Mouse (Mus musculus) intestine, embryonic 14.5 days (tissue): Measurements from ENCODE around the gene Eif2b3. TPM values are rescaled to one million over a fixed set of nuclear protein-coding genes. Genes with fewer than 3 reads are reported as not detected.

ENCODE experiments used
- ATAC-seq: fragments of 200-750 bp; cut with Nextera tagmentation; replicated peaks from 2 replicates; pipeline ENCODE4 v1.8.0; 2017; ENCODE audit warnings: low read depth, moderate number of reproducible peaks, moderate TSS enrichment, moderate library complexity; ENCODE audit not compliant: low FRiP score, low TSS enrichment
- DNase-seq: peaks from one replicate; pipeline ENCODE4 v3.0.0-alpha.2; 2018; ENCODE audit warnings: low spot score
- H3K27ac ChIP-seq: fragments of 300-500 bp; sonication (generic); 2 replicates; pipeline ENCODE4 v1.5.1; 2014; ENCODE audit warnings: low read depth, mild to moderate bottlenecking, control low read depth
- H3K27me3 ChIP-seq: fragments of 300-500 bp; sonication (generic); replicated peaks from 2 replicates; pipeline ENCODE4 v1.6.1; 2014; ENCODE audit warnings: low read length, control low read depth; ENCODE audit not compliant: control insufficient read depth, insufficient read depth
- H3K36me3 ChIP-seq: fragments of 300-500 bp; sonication (generic); 2 replicates; pipeline ENCODE4 v1.6.1; 2014; ENCODE audit warnings: low read length, control low read depth; ENCODE audit not compliant: control insufficient read depth, insufficient read depth
- H3K4me1 ChIP-seq: fragments of 300-500 bp; sonication (generic); replicated peaks from 2 replicates; pipeline ENCODE4 v1.6.1; 2014; ENCODE audit warnings: low read length, control low read depth, mixed read lengths; ENCODE audit not compliant: control insufficient read depth, insufficient read depth
- H3K4me2 ChIP-seq: fragments of 300-500 bp; sonication (generic); 2 replicates; pipeline ENCODE4 v1.6.1; 2014; ENCODE audit warnings: low read length
- H3K4me3 ChIP-seq: fragments of 300-500 bp; sonication (generic); 2 replicates; pipeline ENCODE4 v1.5.1; 2014; ENCODE audit warnings: low read depth, low read length, control low read depth, mixed read lengths
- H3K9ac ChIP-seq: fragments of 300-500 bp; sonication (generic); 2 replicates; pipeline ENCODE4 v1.6.1; 2014; ENCODE audit warnings: mild to moderate bottlenecking, low read length
- H3K9me3 ChIP-seq: fragments of 300-500 bp; sonication (generic); 2 replicates; pipeline ENCODE4 v1.6.1; 2016; ENCODE audit warnings: low read length, control low read depth; ENCODE audit not compliant: control insufficient read depth
- WGBS: fragments of 180-500 bp; shearing (Covaris S2); extraction: QIAGEN DNeasy Blood & Tissue Kit; methylation state at CpG from one replicate; pipeline ENCODE4 v1.1.7; 2014; 5-methylcytosine and 5-hydroxymethylcytosine counted together
- polyA plus RNA-seq: library from polyadenylated mRNA; unstranded; fragments of >200 nt; fragmentation: Nextera tagmentation; extraction: Ambion mirVana; gene quantifications from 2 replicates; pipeline ENCODE4 v1.2.1, GENCODE M21; 2014

The Eif2b3 gene
- polyA plus RNA-seq, 1 experiment from 2014 or later = 41.2 TPM

DNA sequence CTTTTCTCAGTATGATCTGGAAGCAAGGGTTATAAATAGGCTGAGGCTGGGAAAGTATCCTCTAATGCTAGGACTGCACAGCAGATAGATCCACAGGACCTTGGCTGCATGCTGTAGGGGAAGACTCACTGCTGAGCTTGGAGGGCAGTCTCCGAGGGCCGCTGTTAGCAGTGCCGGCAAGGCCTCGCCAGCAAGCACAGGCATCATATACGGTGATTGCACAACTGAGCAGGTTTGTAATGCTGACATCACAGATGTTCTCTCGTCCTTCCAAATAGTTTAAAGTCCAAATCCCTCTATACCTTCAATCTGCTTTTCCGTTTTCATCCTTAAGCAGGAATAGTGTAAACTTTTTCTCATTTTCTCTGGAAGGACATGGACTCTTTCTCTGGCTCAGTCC, 48.8 kb downstream of the Eif2b3 start:
- Histone ChIP-seq H3K27me3 (no peaks in the 10 kb centered on the region), H3K4me2 (no peak overlapping the region), H3K9ac (no peak overlapping the region), H3K4me1 (no peaks in the 10 kb centered on the region), H3K27ac (no peak overlapping the region), H3K36me3 (peaks cover 75% of the 10 kb centered on the region), H3K4me3 (no peak overlapping the region), H3K9me3 (no peaks in the 10 kb centered on the region)
- WGBS = 92% methylated on average over 7 of the region's 7 CpGs
- DNase-seq (no peak), ATAC-seq (no peak)

DNA sequence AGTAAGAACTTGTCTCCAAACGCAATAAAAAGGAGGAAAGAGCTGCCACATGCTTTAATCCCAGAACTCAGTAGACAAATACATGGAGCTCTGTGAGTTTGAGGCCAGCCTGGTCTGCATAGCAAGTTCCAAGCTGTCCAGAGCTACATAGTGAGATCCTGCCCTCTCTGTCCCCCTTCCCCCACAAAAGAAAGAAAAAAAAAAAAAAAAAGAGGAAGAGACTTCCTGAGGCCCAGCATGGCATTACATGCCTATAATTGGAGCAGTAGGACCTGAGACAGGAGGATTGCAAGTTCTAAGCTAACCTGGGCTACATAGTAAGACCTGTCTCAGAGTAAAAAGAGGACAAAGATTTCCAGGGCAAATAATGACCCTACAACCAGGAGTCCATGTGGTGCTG, 50.4 kb downstream of the Eif2b3 start:
- Histone ChIP-seq H3K9ac (no peak overlapping the region), H3K27ac (no peak overlapping the region), H3K4me2 (no peak overlapping the region), H3K4me3 (no peak overlapping the region), H3K36me3 (peaks cover 81% of the 10 kb centered on the region), H3K4me1 (no peaks in the 10 kb centered on the region), H3K27me3 (no peaks in the 10 kb centered on the region), H3K9me3 (no peaks in the 10 kb centered on the region)
- DNase-seq (no peak), ATAC-seq (no peak)
- WGBS = 96% methylated on average over 1 of the region's 1 CpGs

- peaks cover 81% of the 10 kb centered on the region for H3K36me3 ChIP-seq
- 88% methylated on average over 4 of the region's 4 CpGs for WGBS
- no peak for DNase-seq
Measured at GRCm38 (mm10) chr4:117070624-117071023, 51.4 kb downstream of the Eif2b3 start.

GRCm38 (mm10) chr4:117071183-117071582, 52.0 kb downstream of the Eif2b3 start:
- WGBS = 92% methylated on average over 5 of the region's 5 CpGs
- H3K27ac ChIP-seq = no peak overlapping the region

More at GRCm38 (mm10) chr4:117070624-117071023, 51.4 kb downstream of the Eif2b3 start:
- H3K27ac ChIP-seq = no peak overlapping the region
- no peak for ATAC-seq
- no peak overlapping the region for H3K4me3 ChIP-seq
- H3K9ac ChIP-seq = no peak overlapping the region
- no peaks in the 10 kb centered on the region for H3K4me1 ChIP-seq
- H3K9me3 ChIP-seq = no peaks in the 10 kb centered on the region
- no peak overlapping the region for H3K4me2 ChIP-seq
- no peaks in the 10 kb centered on the region for H3K27me3 ChIP-seq

DNA sequence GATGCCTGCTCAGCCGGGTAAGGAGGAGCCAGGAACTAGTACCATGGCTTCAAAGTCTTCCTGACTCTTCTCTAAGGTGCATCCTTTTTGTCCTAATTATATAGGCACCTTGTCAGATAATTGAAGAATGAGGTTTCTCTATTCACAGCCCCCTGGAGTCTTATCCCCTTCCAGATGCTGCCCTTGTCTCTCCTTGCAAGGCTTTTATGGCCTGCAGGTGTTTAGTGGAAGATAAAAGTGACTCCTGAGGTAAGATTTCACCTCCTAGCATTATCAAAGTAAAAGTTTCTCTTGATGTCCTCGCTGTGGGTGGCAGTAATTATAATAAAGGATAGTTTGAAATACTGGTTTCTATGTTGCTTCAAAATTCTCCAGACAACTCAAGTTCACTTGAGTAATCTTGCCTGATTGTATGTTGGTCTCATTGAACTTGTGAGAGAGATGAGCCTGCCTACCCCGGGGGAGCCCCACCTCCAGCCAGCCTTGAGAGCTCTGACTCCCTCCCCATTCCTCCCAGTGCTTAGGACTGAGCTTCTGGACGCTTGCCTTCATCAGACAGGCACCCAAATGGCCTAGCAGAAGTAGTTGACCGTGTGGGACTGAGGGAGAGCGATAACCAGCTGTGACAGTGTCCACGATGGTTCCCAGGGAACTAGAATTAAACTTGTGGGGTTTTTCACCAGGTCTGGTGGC, 68.9 kb downstream of the Eif2b3 start:
- Histone ChIP-seq H3K4me1 (no peaks in the 10 kb centered on the region; the same call in 1 of the 2 replicates), H3K9ac (no peak overlapping the region), H3K9me3 (no peaks in the 10 kb centered on the region), H3K4me2 (no peak overlapping the region), H3K27me3 (no peaks in the 10 kb centered on the region), H3K36me3 (peaks cover 22% of the 10 kb centered on the region), H3K27ac (no peak overlapping the region), H3K4me3 (no peak overlapping the region)
- WGBS = 70% methylated on average over 7 of the region's 7 CpGs
- ATAC-seq (no peak), DNase-seq (no peak)

More at GRCm38 (mm10) chr4:117071183-117071582, 52.0 kb downstream of the Eif2b3 start:
- Histone ChIP-seq H3K27me3 (no peaks in the 10 kb centered on the region), H3K4me2 (no peak overlapping the region), H3K9ac (no peak overlapping the region), H3K4me3 (no peak overlapping the region), H3K9me3 (no peaks in the 10 kb centered on the region), H3K4me1 (no peaks in the 10 kb centered on the region), H3K36me3 (peaks cover 82% of the 10 kb centered on the region)
- ATAC-seq (no peak), DNase-seq (no peak)

DNA sequence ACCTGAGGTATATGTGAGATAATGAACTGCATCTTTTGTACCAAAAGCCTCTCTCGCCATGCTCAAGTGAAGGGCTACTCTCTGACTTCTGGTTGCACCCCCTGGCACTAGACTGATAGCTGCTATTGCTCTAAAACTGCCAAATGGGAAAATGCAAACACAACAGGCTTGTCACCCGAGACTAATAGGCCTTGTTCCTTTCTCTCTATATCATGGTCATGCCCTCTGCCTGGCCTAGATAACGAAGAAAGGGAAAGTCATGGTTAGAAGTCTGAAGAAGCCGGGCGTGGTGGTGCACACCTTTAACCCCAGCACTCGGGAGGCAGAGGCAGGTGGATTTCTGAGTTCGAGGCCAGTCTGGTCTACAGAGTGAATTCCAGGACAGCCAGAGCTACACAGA, 71.4 kb downstream of the Eif2b3 start:
- DNase-seq = no peak
- ATAC-seq = no peak
- H3K4me1 ChIP-seq = peaks cover 3% of the 10 kb centered on the region; the same call in 1 of the 2 replicates
- no peak overlapping the region for H3K4me3 ChIP-seq
- H3K27ac ChIP-seq = no peak overlapping the region
- no peak overlapping the region for H3K4me2 ChIP-seq
- H3K9ac ChIP-seq = no peak overlapping the region
- no peaks in the 10 kb centered on the region for H3K27me3 ChIP-seq
- no peaks in the 10 kb centered on the region for H3K9me3 ChIP-seq
- WGBS = 70% methylated on average over 7 of the region's 7 CpGs
- peaks cover 16% of the 10 kb centered on the region for H3K36me3 ChIP-seq

GRCm38 (mm10) chr4:117094626-117095361, 75.6 kb downstream of the Eif2b3 start:
- Histone ChIP-seq H3K9ac (no peak overlapping the region), H3K4me2 (peak overlapping the region; percentile 79; the same call in 1 of the 2 replicates), H3K4me3 (no peak overlapping the region), H3K36me3 (no peaks in the 10 kb centered on the region), H3K27me3 (no peaks in the 10 kb centered on the region), H3K4me1 (peaks cover 10% of the 10 kb centered on the region; the same call in 1 of the 2 replicates), H3K9me3 (no peaks in the 10 kb centered on the region), H3K27ac (peak overlapping the region; percentile 68; the same call in 1 of the 2 replicates)
- ATAC-seq (no peak), DNase-seq (no peak)
- 59% methylated on average over 3 of the region's 3 CpGs for WGBS

DNA sequence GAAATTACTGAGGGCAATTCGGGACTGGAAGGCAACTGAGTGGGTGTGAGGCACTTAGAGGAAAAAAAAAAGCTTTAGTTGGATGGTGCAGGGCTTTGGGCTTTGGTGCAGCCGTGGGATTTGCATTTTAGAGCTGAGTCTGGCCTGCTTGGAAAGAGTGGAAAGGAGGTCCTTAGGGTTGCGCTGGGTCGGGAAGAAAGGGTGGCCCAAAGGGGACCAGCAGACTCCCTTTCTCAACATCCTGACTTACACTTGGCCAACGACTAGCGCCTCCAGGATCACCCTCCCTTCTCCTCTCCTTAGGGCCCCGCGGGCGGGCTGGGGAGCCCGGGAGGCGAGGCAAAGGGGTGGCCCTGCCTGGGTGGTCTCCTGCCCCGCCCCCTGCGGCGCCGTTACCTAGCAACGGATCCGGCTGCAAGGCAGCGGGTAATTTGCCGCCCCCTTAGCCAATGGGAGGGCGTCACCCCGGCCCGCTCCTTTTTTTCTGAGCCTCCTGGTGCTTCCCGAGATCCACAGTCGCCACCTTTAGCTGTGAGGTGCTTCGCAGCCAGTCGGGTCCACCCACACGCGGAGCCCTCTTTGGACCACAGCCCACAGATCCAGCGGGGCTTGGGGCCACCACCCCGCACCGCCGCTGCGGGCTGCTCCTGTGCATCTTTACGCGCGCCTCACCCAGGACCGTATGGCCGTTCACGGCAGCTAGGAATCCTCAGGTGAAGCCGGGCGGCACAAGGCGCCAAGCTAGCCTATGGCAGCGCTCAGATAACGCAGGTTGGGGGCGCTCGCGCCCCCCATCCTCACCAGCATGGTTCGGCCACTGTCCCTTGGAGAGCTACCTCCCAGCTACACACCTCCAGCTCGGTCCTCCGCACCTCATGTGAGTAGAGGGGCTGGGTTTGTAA, 76.6 kb downstream of the Eif2b3 start, which contains the start of gene Ptch2:
Gene Ptch2, plus strand, starts transcription at position 525 of the 902 bp plus-strand sequence.
- WGBS = under 1% methylated on average over 50 of the region's 50 CpGs
- peak within 1 kb of the TSS; percentile 79 for H3K4me3 ChIP-seq
- H3K27ac ChIP-seq = peak within 1 kb of the TSS; percentile 68
- no peaks in the 10 kb centered on the region for H3K27me3 ChIP-seq
- no peaks in the 10 kb centered on the region for H3K9me3 ChIP-seq
- DNase-seq (peak; percentile 91), ATAC-seq (peak; percentile 74)
- H3K36me3 ChIP-seq = peaks cover 8% of the 10 kb centered on the region; the same call in 1 of the 2 replicates
- H3K9ac ChIP-seq = peak within 1 kb of the TSS; percentile 57
- H3K4me2 ChIP-seq = peak within 1 kb of the TSS; percentile 79
- peaks cover 10% of the 10 kb centered on the region; the same call in 1 of the 2 replicates for H3K4me1 ChIP-seq
